Mouse (Mus musculus): Measurements from ENCODE around the gene Ift80. TPM values are rescaled to one million over a fixed set of nuclear protein-coding genes. Genes with fewer than 3 reads are reported as not detected.
A peak's percentile ranks its signal among the peaks of the same experiment; 100 is the strongest.

Gene Ift80
- total and polyA plus RNA-seq, 2 experiments from 2014 or later = 3.7 to 9.0 TPM

GRCm38 (mm10) chr3:68939312-68939711, 65.1 kb downstream of the Ift80 start:
- Histone ChIP-seq H3K27ac (ENCODE audit: low read depth, low read length) (no peak overlapping the region), H3K9me3 (ENCODE audit: low read length) (no peaks in the 10 kb centered on the region), H3K4me3 (ENCODE audit: low read depth, low read length) (no peak overlapping the region), H3K36me3 (ENCODE audit: insufficient read depth, low read length) (no peaks in the 10 kb centered on the region), H3K9ac (replicated peaks; ENCODE audit: low read length, poor library complexity, severe bottlenecking) (no peak overlapping the region), H3K4me1 (ENCODE audit: insufficient read depth, low read length) (no peaks in the 10 kb centered on the region), H3K4me2 (ENCODE audit: low read depth, low read length, poor library complexity, severe bottlenecking) (no peak overlapping the region), H3K27me3 (ENCODE audit: insufficient read depth, low read length) (no peaks in the 10 kb centered on the region)
- DNase-seq (ENCODE audit: low spot score) = no peak
- no peak for TF ChIP-seq CTCF (IDR thresholded peaks at IDR 0.05)
- ATAC-seq (ENCODE audit: low FRiP score) = no peak
- WGBS = 95% methylated on average over 7 of the region's 7 CpGs

- Histone ChIP-seq H3K9ac (replicated peaks; ENCODE audit: low read length, poor library complexity, severe bottlenecking) (no peak overlapping the region), H3K27ac (ENCODE audit: low read depth, low read length) (no peak overlapping the region), H3K36me3 (ENCODE audit: insufficient read depth, low read length) (no peaks in the 10 kb centered on the region), H3K4me2 (ENCODE audit: low read depth, low read length, poor library complexity, severe bottlenecking) (no peak overlapping the region), H3K27me3 (ENCODE audit: insufficient read depth, low read length) (no peaks in the 10 kb centered on the region), H3K9me3 (ENCODE audit: low read length) (no peaks in the 10 kb centered on the region), H3K4me1 (ENCODE audit: insufficient read depth, low read length) (no peaks in the 10 kb centered on the region), H3K4me3 (ENCODE audit: low read depth, low read length) (no peak overlapping the region)
- ATAC-seq (ENCODE audit: low FRiP score) (no peak), DNase-seq (ENCODE audit: low spot score) (no peak)
- TF ChIP-seq CTCF (IDR thresholded peaks at IDR 0.05) = no peak
- 94% methylated on average over 3 of the region's 3 CpGs for WGBS
These were observed 67.7 kb downstream of the Ift80 start for GRCm38 (mm10) chr3:68936709-68937108.

- WGBS = 100% methylated on average over 1 of the region's 1 CpGs
- DNase-seq (ENCODE audit: low spot score) = peak; percentile 37
- no peaks in the 10 kb centered on the region for H3K9me3 ChIP-seq (ENCODE audit: low read length)
These were observed 68.9 kb downstream of the Ift80 start for GRCm38 (mm10) chr3:68935498-68935897.

GRCm38 (mm10) chr3:68934259-68934658, 70.1 kb downstream of the Ift80 start:
- H3K27ac ChIP-seq (ENCODE audit: low read depth, low read length) = no peak overlapping the region
- ATAC-seq (ENCODE audit: low FRiP score) = no peak
- H3K4me3 ChIP-seq (ENCODE audit: low read depth, low read length) = no peak overlapping the region
- no peak overlapping the region for H3K4me2 ChIP-seq (ENCODE audit: low read depth, low read length, poor library complexity, severe bottlenecking)
- no peaks in the 10 kb centered on the region for H3K9me3 ChIP-seq (ENCODE audit: low read length)
- H3K9ac ChIP-seq (replicated peaks; ENCODE audit: low read length, poor library complexity, severe bottlenecking) = no peak overlapping the region
- 92% methylated on average over 7 of the region's 7 CpGs for WGBS
- H3K27me3 ChIP-seq (ENCODE audit: insufficient read depth, low read length) = no peaks in the 10 kb centered on the region
- no peak for TF ChIP-seq CTCF (IDR thresholded peaks at IDR 0.05)
- DNase-seq (ENCODE audit: low spot score) = no peak
- H3K4me1 ChIP-seq (ENCODE audit: insufficient read depth, low read length) = no peaks in the 10 kb centered on the region
- H3K36me3 ChIP-seq (ENCODE audit: insufficient read depth, low read length) = no peaks in the 10 kb centered on the region

More at GRCm38 (mm10) chr3:68935498-68935897, 68.9 kb downstream of the Ift80 start:
- no peak for ATAC-seq (ENCODE audit: low FRiP score)
- Histone ChIP-seq H3K9ac (replicated peaks; ENCODE audit: low read length, poor library complexity, severe bottlenecking) (no peak overlapping the region), H3K27me3 (ENCODE audit: insufficient read depth, low read length) (no peaks in the 10 kb centered on the region), H3K4me2 (ENCODE audit: low read depth, low read length, poor library complexity, severe bottlenecking) (no peak overlapping the region), H3K27ac (ENCODE audit: low read depth, low read length) (no peak overlapping the region), H3K4me3 (ENCODE audit: low read depth, low read length) (no peak overlapping the region), H3K4me1 (ENCODE audit: insufficient read depth, low read length) (no peaks in the 10 kb centered on the region), H3K36me3 (ENCODE audit: insufficient read depth, low read length) (no peaks in the 10 kb centered on the region)
- TF ChIP-seq CTCF (IDR thresholded peaks at IDR 0.05) = peak; percentile 71

GRCm38 (mm10) chr3:68928619-68929018, 75.8 kb downstream of the Ift80 start:
- 89% methylated on average over 9 of the region's 9 CpGs for WGBS
- no peaks in the 10 kb centered on the region for H3K27me3 ChIP-seq (ENCODE audit: insufficient read depth, low read length)
- no peak overlapping the region for H3K9ac ChIP-seq (replicated peaks; ENCODE audit: low read length, poor library complexity, severe bottlenecking)

GRCm38 (mm10) chr3:68907509-68907908, 96.9 kb downstream of the Ift80 start:
- no peak overlapping the region for H3K4me3 ChIP-seq (ENCODE audit: low read depth, low read length)
- H3K4me1 ChIP-seq (ENCODE audit: insufficient read depth, low read length) = no peaks in the 10 kb centered on the region
- H3K27me3 ChIP-seq (ENCODE audit: insufficient read depth, low read length) = no peaks in the 10 kb centered on the region
- no peak for DNase-seq (ENCODE audit: low spot score)
- 90% methylated on average over 4 of the region's 4 CpGs for WGBS
- no peaks in the 10 kb centered on the region for H3K36me3 ChIP-seq (ENCODE audit: insufficient read depth, low read length)
- H3K27ac ChIP-seq (ENCODE audit: low read depth, low read length) = no peak overlapping the region
- no peak for ATAC-seq (ENCODE audit: low FRiP score)
- no peak overlapping the region for H3K9ac ChIP-seq (replicated peaks; ENCODE audit: low read length, poor library complexity, severe bottlenecking)
- no peak for TF ChIP-seq CTCF (IDR thresholded peaks at IDR 0.05)
- no peak overlapping the region for H3K4me2 ChIP-seq (ENCODE audit: low read depth, low read length, poor library complexity, severe bottlenecking)
- no peaks in the 10 kb centered on the region for H3K9me3 ChIP-seq (ENCODE audit: low read length)

More at GRCm38 (mm10) chr3:68928619-68929018, 75.8 kb downstream of the Ift80 start:
- Histone ChIP-seq H3K4me3 (ENCODE audit: low read depth, low read length) (no peak overlapping the region), H3K4me2 (ENCODE audit: low read depth, low read length, poor library complexity, severe bottlenecking) (no peak overlapping the region), H3K27ac (ENCODE audit: low read depth, low read length) (no peak overlapping the region), H3K36me3 (ENCODE audit: insufficient read depth, low read length) (no peaks in the 10 kb centered on the region), H3K9me3 (ENCODE audit: low read length) (no peaks in the 10 kb centered on the region), H3K4me1 (ENCODE audit: insufficient read depth, low read length) (no peaks in the 10 kb centered on the region)
- no peak for TF ChIP-seq CTCF (IDR thresholded peaks at IDR 0.05)
- DNase-seq (ENCODE audit: low spot score) (no peak), ATAC-seq (ENCODE audit: low FRiP score) (no peak)
